Mouse (Mus musculus): ENCODE data around the gene Map3k1. TPM values are rescaled to one million over a fixed set of nuclear protein-coding genes. Genes with fewer than 3 reads are reported as not detected.

The Map3k1 gene
- polyA plus RNA-seq, 1 experiment from 2014 or later: 9.8 TPM

DNA sequence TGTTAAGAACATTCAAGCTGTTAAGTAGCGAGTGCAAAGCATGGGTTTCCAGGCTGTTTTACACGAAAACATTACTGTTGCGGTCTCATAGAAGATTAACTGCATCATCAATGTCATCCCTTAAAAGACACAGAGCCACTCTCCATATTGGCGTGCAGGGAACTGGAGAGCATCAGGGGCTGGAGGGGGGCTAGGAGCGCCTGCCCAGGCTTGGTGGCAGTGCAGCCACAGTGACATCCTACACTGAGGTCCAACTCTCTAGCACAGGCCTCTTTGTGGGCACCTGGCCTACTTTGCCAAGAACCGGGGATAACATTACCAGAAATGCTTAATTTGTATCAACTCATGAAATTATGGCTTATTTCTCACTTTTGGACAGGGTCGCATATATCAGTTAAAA lies 22.2 kb downstream of the Map3k1 start:
- Histone ChIP-seq H3K4me3 (replicated peaks) (no peak overlapping the region), H3K9ac (replicated peaks) (no peak overlapping the region), H3K36me3 (no peaks in the 10 kb centered on the region), H3K27me3 (replicated peaks) (no peaks in the 10 kb centered on the region), H3K9me3 (replicated peaks) (no peaks in the 10 kb centered on the region), H3K4me2 (no peak overlapping the region), H3K27ac (replicated peaks) (no peak overlapping the region), H3K4me1 (peaks cover 43% of the 10 kb centered on the region)
- no peak for ATAC-seq (ENCODE audit: low FRiP score)
- WGBS: 88% methylated on average over 7 of the region's 7 CpGs

DNA sequence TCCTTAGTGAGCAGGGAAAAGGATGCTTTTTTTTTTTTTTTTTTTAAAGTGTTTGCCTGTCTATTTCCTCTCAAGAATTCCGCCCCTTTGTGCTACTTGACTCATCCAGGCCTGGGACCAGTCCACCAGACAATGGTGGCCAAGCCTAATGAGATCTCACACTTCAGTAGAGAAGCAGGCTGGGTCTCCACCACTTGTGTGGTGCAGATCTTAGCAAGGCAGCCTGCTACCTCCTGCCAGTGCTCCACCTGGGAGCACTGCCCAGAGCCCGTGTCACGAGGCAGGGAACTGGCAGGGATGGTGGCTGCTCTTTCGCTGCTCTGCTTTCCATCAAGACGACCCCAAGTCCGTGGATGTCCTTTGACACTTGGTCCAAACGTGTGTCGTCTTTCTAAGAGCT lies 25.3 kb downstream of the Map3k1 start:
- Histone ChIP-seq H3K4me2 (no peak overlapping the region), H3K4me1 (peaks cover 22% of the 10 kb centered on the region), H3K9me3 (replicated peaks) (no peaks in the 10 kb centered on the region), H3K9ac (replicated peaks) (no peak overlapping the region), H3K4me3 (replicated peaks) (no peak overlapping the region), H3K27me3 (replicated peaks) (no peaks in the 10 kb centered on the region), H3K27ac (replicated peaks) (no peak overlapping the region), H3K36me3 (no peaks in the 10 kb centered on the region)
- WGBS: 90% methylated on average over 8 of the region's 8 CpGs
- no peak for ATAC-seq (ENCODE audit: low FRiP score)

DNA sequence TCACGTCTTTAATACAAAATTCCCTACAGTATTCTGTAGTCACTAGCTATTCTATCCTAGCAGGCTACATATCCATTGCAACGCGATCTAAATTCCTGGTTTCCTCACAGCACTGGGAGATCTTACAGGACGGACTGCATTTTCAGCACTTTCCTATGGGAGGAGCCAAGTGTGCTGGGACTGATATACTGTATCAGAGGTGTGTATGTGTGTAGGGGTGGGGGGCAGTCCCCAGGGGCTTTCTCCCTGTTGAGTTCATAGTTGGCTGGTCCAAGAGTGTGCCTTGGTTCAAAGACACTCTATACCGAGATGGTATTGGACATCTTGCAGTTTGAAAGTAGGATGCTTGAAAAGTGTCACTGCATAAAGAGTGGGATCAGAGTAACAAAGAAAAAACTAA lies 29.3 kb downstream of the Map3k1 start:
- WGBS: 85% methylated on average over 5 of the region's 5 CpGs
- no peak overlapping the region for H3K4me2 ChIP-seq
- no peak overlapping the region for H3K4me3 ChIP-seq (replicated peaks)
- peaks cover 13% of the 10 kb centered on the region for H3K36me3 ChIP-seq
- no peak for ATAC-seq (ENCODE audit: low FRiP score)
- no peaks in the 10 kb centered on the region for H3K9me3 ChIP-seq (replicated peaks)
- H3K4me1 ChIP-seq: peaks cover 23% of the 10 kb centered on the region
- no peak overlapping the region for H3K9ac ChIP-seq (replicated peaks)
- H3K27me3 ChIP-seq (replicated peaks): no peaks in the 10 kb centered on the region
- no peak overlapping the region for H3K27ac ChIP-seq (replicated peaks)

DNA sequence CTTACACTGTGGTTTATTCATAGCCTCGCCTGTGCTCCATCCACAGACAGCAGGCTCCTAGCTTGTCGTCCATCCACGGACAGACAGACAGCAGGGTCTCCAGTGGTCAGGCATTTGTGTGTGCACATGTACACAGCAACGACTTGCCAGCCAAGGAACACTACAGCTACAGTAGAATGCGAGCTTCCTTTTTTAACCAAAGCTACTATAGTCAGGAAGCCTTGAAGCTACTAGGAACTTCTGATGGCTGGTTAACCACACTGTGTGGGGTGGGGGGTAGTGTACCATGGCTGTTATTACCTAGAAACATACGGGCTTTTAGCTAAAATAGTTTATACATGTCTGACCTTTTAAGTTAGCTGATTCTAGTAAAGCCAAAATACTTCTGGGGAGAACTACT lies 30.2 kb downstream of the Map3k1 start:
- Histone ChIP-seq H3K4me3 (replicated peaks) (no peak overlapping the region), H3K27me3 (replicated peaks) (no peaks in the 10 kb centered on the region), H3K27ac (replicated peaks) (no peak overlapping the region), H3K36me3 (peaks cover 19% of the 10 kb centered on the region), H3K4me1 (peaks cover 21% of the 10 kb centered on the region), H3K9ac (replicated peaks) (no peak overlapping the region), H3K9me3 (replicated peaks) (no peaks in the 10 kb centered on the region), H3K4me2 (no peak overlapping the region)
- no peak for ATAC-seq (ENCODE audit: low FRiP score)
- 80% methylated on average over 6 of the region's 6 CpGs for WGBS

DNA sequence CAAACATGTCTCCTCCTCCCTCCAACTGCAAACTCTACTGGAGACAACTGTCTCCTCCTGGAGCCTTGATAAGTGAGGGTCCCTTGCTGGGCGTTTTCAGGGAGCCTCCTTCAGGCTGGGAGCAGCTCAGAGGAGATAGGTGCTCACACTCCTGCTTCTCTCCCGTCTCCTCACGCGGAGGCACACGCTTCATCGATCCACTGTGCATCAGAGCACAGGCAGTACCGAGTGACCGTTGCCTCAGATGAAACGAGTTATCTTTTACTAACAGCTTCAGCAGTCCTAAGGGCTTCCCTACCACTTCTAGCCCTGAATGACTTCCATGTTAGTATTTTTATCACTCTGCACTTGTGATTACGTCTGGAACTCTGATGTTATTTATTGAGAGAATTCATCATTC lies 30.9 kb downstream of the Map3k1 start:
- Histone ChIP-seq H3K9me3 (replicated peaks) (no peaks in the 10 kb centered on the region), H3K4me3 (replicated peaks) (no peak overlapping the region), H3K36me3 (peaks cover 25% of the 10 kb centered on the region), H3K4me2 (no peak overlapping the region), H3K9ac (replicated peaks) (no peak overlapping the region), H3K27ac (replicated peaks) (no peak overlapping the region), H3K27me3 (replicated peaks) (no peaks in the 10 kb centered on the region), H3K4me1 (peaks cover 21% of the 10 kb centered on the region)
- ATAC-seq (ENCODE audit: low FRiP score): no peak
- WGBS: 67% methylated on average over 10 of the region's 10 CpGs

DNA sequence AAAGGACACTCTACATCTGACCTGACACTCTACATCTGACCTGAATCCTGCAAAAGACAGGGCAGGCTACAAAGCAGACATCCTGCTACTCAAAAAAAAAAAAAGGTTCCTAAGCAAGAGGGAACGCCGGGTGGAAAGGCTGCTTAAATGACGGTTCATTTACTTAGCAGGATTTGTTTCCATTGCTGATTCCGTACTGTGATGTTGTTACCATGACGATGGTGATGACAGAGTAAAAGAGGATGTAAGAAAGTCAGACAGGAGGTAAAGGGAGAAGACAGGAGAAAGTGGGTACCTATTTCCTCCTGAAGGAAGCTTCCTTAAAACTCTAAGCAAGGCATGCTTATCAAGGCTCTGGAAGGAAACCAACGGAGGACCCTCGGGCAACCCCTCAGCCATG lies 31.6 kb downstream of the Map3k1 start:
- Histone ChIP-seq H3K9ac (replicated peaks) (no peak overlapping the region), H3K36me3 (peaks cover 30% of the 10 kb centered on the region), H3K4me2 (no peak overlapping the region), H3K4me3 (replicated peaks) (no peak overlapping the region), H3K27ac (replicated peaks) (no peak overlapping the region), H3K27me3 (replicated peaks) (no peaks in the 10 kb centered on the region), H3K9me3 (replicated peaks) (no peaks in the 10 kb centered on the region), H3K4me1 (peaks cover 21% of the 10 kb centered on the region)
- 46% methylated on average over 7 of the region's 7 CpGs for WGBS
- ATAC-seq (ENCODE audit: low FRiP score): no peak

DNA sequence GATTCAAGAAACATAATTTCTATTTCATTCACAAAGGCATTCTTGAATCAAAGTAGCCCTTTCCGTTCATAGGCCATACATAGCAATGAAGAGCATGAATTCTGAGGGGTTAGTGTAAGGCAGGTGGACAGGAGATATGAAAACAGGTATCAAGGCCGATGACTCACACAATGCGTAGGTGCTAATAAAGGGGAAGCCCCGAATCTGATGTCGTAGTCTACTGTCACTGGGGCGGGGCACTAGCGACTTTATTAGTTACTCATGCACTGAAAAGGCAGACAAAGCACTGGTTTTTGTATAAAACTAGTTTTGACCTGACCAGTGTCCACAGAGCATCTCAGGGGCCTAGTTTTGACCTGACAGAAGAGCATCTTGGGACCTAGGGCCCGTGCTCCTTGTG lies 36.7 kb downstream of the Map3k1 start:
- ATAC-seq (ENCODE audit: low FRiP score): no peak
- H3K27ac ChIP-seq (replicated peaks): no peak overlapping the region
- no peaks in the 10 kb centered on the region for H3K27me3 ChIP-seq (replicated peaks)
- peaks cover 52% of the 10 kb centered on the region for H3K36me3 ChIP-seq
- H3K9ac ChIP-seq (replicated peaks): no peak overlapping the region
- no peaks in the 10 kb centered on the region for H3K9me3 ChIP-seq (replicated peaks)
- peaks cover 2% of the 10 kb centered on the region; the same call in 1 of the 2 replicates for H3K4me1 ChIP-seq
- WGBS: 86% methylated on average over 8 of the region's 8 CpGs
- no peak overlapping the region for H3K4me2 ChIP-seq
- no peak overlapping the region for H3K4me3 ChIP-seq (replicated peaks)

DNA sequence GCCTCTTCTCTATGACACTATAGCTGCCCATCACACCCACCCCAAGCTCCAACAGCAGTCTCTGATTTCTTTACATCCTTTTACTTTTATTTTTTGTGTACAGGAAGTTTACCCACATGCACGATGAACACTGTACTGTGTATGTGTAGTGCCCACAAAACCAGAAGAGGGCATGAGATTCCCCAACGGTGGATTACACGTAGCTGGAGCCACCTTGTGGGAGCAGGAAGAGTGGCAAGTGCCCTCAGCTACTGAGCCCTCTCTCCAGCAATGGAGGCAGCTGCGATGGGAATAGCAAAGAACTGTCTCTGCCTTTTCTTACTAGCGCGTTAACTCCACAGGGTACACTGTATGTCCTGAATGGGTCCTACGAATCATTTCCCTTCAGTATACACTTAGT lies 37.6 kb downstream of the Map3k1 start:
- ATAC-seq (ENCODE audit: low FRiP score): peak; percentile 85
- H3K36me3 ChIP-seq: peaks cover 58% of the 10 kb centered on the region
- 50% methylated on average over 7 of the region's 7 CpGs for WGBS

DNA sequence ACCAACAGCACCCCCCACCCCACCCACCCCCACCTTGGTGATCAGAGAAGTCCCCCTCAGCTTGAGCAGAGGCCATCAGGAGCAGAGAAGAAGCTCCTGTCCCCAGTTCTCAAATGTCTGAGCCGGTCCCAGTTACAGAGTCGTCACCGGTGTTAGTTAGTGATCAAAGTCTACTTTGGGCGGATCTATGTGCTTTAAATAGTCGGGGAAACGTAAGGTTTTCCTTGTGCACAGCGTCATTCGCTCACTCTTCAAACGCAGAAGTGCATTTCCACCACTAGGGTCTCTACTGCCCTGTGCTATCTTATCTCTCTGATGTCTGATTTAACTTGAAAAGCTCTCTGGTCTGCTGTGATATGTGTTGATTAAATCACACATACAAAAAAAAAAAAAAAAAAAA lies 38.0 kb downstream of the Map3k1 start:
- Histone ChIP-seq H3K27me3 (replicated peaks) (no peaks in the 10 kb centered on the region), H3K4me2 (no peak overlapping the region), H3K9ac (replicated peaks) (no peak overlapping the region), H3K36me3 (peaks cover 61% of the 10 kb centered on the region), H3K4me3 (replicated peaks) (no peak overlapping the region), H3K27ac (replicated peaks) (no peak overlapping the region), H3K9me3 (replicated peaks) (no peaks in the 10 kb centered on the region), H3K4me1 (no peaks in the 10 kb centered on the region)
- 94% methylated on average over 9 of the region's 9 CpGs for WGBS
- 0 out of 2 replicates have a peak, but pooled peaks have one; percentile 28 for ATAC-seq (ENCODE audit: low FRiP score)

More for the DNA sequence above, 37.6 kb downstream of the Map3k1 start:
- Histone ChIP-seq H3K4me3 (replicated peaks) (no peak overlapping the region), H3K9me3 (replicated peaks) (no peaks in the 10 kb centered on the region), H3K4me1 (no peaks in the 10 kb centered on the region), H3K4me2 (no peak overlapping the region), H3K27me3 (replicated peaks) (no peaks in the 10 kb centered on the region), H3K27ac (replicated peaks) (no peak overlapping the region), H3K9ac (replicated peaks) (no peak overlapping the region)

DNA sequence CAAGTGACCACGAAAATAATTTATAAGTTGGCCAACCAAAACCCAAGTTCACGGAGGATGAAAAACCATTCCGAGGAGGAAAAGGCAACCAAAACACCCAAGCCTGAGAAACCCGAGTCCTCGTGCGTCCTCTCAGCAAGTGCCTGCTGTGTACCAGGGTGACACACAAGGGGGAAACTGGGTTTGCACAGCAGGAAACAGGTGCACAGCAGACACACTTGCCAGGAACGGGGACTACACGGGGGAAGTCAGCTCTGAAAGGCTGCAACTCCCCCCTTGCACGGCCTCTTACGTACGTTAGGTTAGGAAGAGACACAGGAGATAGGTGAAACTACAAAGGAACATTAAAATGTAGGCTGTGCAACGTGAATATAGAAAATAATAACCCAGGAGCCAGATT lies 46.3 kb downstream of the Map3k1 start:
- Histone ChIP-seq H3K27me3 (replicated peaks) (no peaks in the 10 kb centered on the region), H3K4me1 (no peaks in the 10 kb centered on the region), H3K9me3 (replicated peaks) (no peaks in the 10 kb centered on the region), H3K9ac (replicated peaks) (no peak overlapping the region), H3K27ac (replicated peaks) (no peak overlapping the region), H3K4me3 (replicated peaks) (no peak overlapping the region), H3K36me3 (peaks cover 81% of the 10 kb centered on the region), H3K4me2 (no peak overlapping the region)
- WGBS: 94% methylated on average over 12 of the region's 12 CpGs
- ATAC-seq (ENCODE audit: low FRiP score): no peak

DNA sequence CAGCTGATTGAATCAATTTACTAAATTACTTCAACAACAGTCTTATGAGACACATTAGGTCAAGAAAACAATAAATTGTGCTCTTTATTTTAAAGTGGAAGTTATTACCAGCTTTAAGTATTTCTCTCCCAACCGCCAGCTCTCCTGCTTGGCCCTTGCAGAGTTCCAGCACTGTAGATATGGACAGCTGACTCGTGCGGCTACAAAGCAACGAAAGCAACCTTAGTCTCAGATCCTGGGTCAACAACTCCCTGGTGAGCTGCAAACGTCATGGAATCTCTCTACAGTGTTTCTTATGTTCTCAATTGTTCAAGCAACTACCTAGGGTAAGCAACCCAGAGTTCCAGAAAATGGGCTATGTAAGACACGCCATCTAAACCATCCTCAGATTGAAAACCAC lies 51.8 kb downstream of the Map3k1 start:
- H3K4me2 ChIP-seq: no peak overlapping the region
- H3K4me3 ChIP-seq (replicated peaks): no peak overlapping the region
- 92% methylated on average over 6 of the region's 6 CpGs for WGBS
- no peaks in the 10 kb centered on the region for H3K4me1 ChIP-seq
- no peak overlapping the region for H3K27ac ChIP-seq (replicated peaks)
- H3K27me3 ChIP-seq (replicated peaks): no peaks in the 10 kb centered on the region
- peaks cover 87% of the 10 kb centered on the region for H3K36me3 ChIP-seq
- no peak overlapping the region for H3K9ac ChIP-seq (replicated peaks)
- H3K9me3 ChIP-seq (replicated peaks): no peaks in the 10 kb centered on the region
- no peak for ATAC-seq (ENCODE audit: low FRiP score)

DNA sequence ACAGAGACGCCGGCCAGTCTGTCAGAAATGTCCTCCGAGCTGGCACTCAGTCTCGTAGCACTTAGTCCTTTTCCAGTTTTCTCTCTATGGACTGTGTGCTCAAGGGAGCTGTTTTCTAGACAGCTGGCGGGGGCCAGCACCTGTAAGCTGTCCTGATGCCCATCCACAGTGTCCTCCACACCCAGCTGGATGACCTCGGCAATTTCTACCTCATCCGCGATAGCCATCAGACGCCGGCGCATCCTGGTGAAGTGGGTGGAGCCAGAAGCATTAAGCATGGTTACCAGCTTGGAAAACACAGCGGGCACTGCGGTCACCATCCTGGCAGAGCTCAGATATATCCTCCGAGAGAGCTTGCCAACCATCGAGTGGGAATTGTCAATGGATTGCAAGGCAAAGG lies 52.9 kb downstream of the Map3k1 start:
- no peak overlapping the region for H3K9ac ChIP-seq (replicated peaks)
- H3K4me3 ChIP-seq (replicated peaks): no peak overlapping the region
- H3K27ac ChIP-seq (replicated peaks): no peak overlapping the region
- 95% methylated on average over 15 of the region's 15 CpGs for WGBS
- ATAC-seq (ENCODE audit: low FRiP score): no peak
- no peaks in the 10 kb centered on the region for H3K4me1 ChIP-seq
- H3K9me3 ChIP-seq (replicated peaks): no peaks in the 10 kb centered on the region
- H3K36me3 ChIP-seq: peaks cover 89% of the 10 kb centered on the region
- no peaks in the 10 kb centered on the region for H3K27me3 ChIP-seq (replicated peaks)
- no peak overlapping the region for H3K4me2 ChIP-seq

DNA sequence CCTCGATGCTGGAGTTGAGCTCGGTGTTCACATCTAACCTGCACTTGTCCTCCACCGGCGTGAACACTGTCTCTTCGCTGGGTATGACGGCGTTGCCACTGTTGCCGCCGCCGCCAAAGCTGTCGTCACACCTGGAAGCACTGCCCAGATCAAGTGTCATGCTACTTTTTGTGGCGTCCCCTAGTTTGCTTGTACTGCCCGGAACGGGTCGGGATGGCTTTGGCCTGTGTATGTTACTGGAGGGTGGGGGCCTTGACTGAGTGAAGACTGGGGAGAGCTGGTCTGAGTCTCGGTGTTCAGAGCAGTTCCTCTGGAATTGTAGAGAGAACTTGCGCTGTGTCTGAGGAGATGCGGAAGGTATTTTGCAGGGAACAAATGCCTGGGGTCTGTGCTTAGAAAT lies 53.4 kb downstream of the Map3k1 start:
- Histone ChIP-seq H3K9me3 (replicated peaks) (no peaks in the 10 kb centered on the region), H3K4me2 (no peak overlapping the region), H3K27ac (replicated peaks) (no peak overlapping the region), H3K4me3 (replicated peaks) (no peak overlapping the region), H3K27me3 (replicated peaks) (no peaks in the 10 kb centered on the region), H3K9ac (replicated peaks) (no peak overlapping the region), H3K4me1 (no peaks in the 10 kb centered on the region), H3K36me3 (peaks cover 87% of the 10 kb centered on the region)
- no peak for ATAC-seq (ENCODE audit: low FRiP score)
- 98% methylated on average over 18 of the region's 18 CpGs for WGBS
